Mouse (Mus musculus) hindbrain, embryonic 14.5 days (tissue): ENCODE results near the gene Gpr61. TPM values are rescaled to one million over a fixed set of nuclear protein-coding genes. Genes with fewer than 3 reads are reported as not detected.

Experiments
- ATAC-seq: fragments of 200-750 bp; cut with Nextera tagmentation; 2 replicates; pipeline ENCODE4 v1.8.0; 2017; ENCODE audit warnings: moderate number of reproducible peaks, mild to moderate bottlenecking, moderate TSS enrichment, moderate library complexity; ENCODE audit not compliant: low FRiP score
- DNase-seq: peaks from one replicate; pipeline ENCODE4 v3.0.0-alpha.2; 2015; ENCODE audit warnings: low spot score
- H3K27ac ChIP-seq: fragments of 300-500 bp; sonication (generic); 2 replicates; pipeline ENCODE4 v1.5.1; 2014; ENCODE audit warnings: mild to moderate bottlenecking, moderate library complexity
- H3K27me3 ChIP-seq: fragments of 300-500 bp; sonication (generic); 2 replicates; pipeline ENCODE4 v1.6.1; 2014; ENCODE audit warnings: mild to moderate bottlenecking, low read length, mixed read lengths; ENCODE audit not compliant: control insufficient read depth, insufficient read depth
- H3K36me3 ChIP-seq: fragments of 300-500 bp; sonication (generic); replicated peaks from 2 replicates; pipeline ENCODE4 v1.6.1; 2014; ENCODE audit not compliant: control insufficient read depth, insufficient read depth
- H3K4me1 ChIP-seq: fragments of 300-500 bp; sonication (generic); replicated peaks from 2 replicates; pipeline ENCODE4 v1.6.1; 2014; ENCODE audit warnings: antibody characterized with exemption, low read length, mixed read lengths; ENCODE audit not compliant: control insufficient read depth, insufficient read depth
- H3K4me2 ChIP-seq: fragments of 300-500 bp; sonication (generic); replicated peaks from 2 replicates; pipeline ENCODE4 v1.6.1; 2014; ENCODE audit warnings: mild to moderate bottlenecking, moderate library complexity
- H3K4me3 ChIP-seq: fragments of 300-500 bp; sonication (generic); replicated peaks from 2 replicates; pipeline ENCODE4 v1.5.1; 2014; ENCODE audit warnings: mild to moderate bottlenecking, low read length
- H3K9ac ChIP-seq: fragments of 300-500 bp; sonication (generic); 2 replicates; pipeline ENCODE4 v1.6.1; 2014
- H3K9me3 ChIP-seq: fragments of 300-500 bp; sonication (generic); 2 replicates; pipeline ENCODE4 v1.6.1; 2016; ENCODE audit warnings: low read length; ENCODE audit not compliant: control insufficient read depth
- WGBS: fragments of 180-500 bp; shearing (Covaris S2); extraction: QIAGEN DNeasy Blood & Tissue Kit; methylation state at CpG from one replicate; pipeline ENCODE4 v1.1.7; 2014; 5-methylcytosine and 5-hydroxymethylcytosine counted together
- polyA plus RNA-seq: library from polyadenylated mRNA; unstranded; fragments of >200 nt; fragmentation: Nextera tagmentation; extraction: Ambion mirVana; gene quantifications from 2 replicates; pipeline ENCODE4 v1.2.1, GENCODE M21; 2014

Gene Gpr61
- polyA plus RNA-seq, result 3.6 and 3.9 TPM in 2 replicates

DNA sequence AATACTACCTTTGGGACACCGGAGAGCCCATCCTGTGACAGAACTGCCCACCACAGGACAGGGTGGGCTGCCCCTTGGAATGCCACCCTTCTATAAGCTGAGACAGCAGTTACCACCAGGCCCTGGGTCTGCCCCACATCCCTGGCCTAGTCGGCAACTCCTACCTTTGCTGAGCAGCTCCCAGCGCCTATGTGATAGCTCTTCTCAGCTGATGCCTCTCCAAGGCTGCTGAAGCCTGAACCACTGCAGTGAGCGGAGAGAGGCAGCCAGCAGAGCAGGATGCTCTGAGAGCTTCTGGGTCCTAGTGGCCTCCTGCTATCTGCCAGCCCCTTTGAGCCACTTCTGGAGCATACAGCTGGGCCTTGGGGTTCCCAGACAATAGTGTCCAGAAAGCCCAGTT lies at the start of gene Gpr61:
Gene Gpr61, minus strand, starts transcription at position 227 of the 400 bp plus-strand sequence.
- peak within 1 kb of the TSS; percentile 30 for H3K4me3 ChIP-seq
- WGBS, result 37% methylated on average over 4 of the region's 4 CpGs
- peaks cover 10% of the 10 kb centered on the region; the same call in 1 of the 2 replicates for H3K4me1 ChIP-seq
- ATAC-seq, result no peak
- no peaks in the 10 kb centered on the region for H3K36me3 ChIP-seq
- H3K9ac ChIP-seq, result peak within 1 kb of the TSS; percentile 64
- H3K9me3 ChIP-seq, result no peaks in the 10 kb centered on the region
- peak within 1 kb of the TSS; percentile 44; the same call in 1 of the 2 replicates for H3K27ac ChIP-seq
- no peaks in the 10 kb centered on the region for H3K27me3 ChIP-seq
- H3K4me2 ChIP-seq, result peak within 1 kb of the TSS; percentile 49
- no peak for DNase-seq

DNA sequence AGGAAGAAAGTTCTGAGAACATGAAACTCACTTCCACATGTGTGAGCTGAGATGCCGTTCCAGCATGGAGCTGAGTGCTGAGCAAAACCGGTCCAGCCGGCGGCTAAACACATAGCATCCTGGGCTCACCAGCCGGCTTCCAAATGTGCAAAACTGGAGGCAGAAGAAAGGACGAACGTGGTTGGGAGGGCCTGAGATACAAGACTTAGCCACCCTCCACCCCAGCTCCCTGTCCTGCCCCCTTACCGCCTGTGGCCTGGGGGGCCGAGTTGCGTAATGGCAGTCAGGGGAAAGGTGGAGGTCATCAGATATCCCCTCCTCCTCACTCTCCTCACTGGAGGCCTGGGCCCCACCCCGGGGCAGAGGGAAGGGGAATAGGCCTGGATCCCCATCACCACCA lies 49.8 kb upstream of the Gpr61 start:
- peaks cover 24% of the 10 kb centered on the region for H3K4me1 ChIP-seq
- 86% methylated on average over 11 of the region's 11 CpGs for WGBS
- no peak overlapping the region for H3K4me2 ChIP-seq
- H3K4me3 ChIP-seq, result no peak overlapping the region
- H3K9ac ChIP-seq, result no peak overlapping the region
- no peak overlapping the region for H3K27ac ChIP-seq
- DNase-seq (no peak), ATAC-seq (no peak)
- H3K36me3 ChIP-seq, result peaks cover 66% of the 10 kb centered on the region
- no peaks in the 10 kb centered on the region for H3K27me3 ChIP-seq
- no peaks in the 10 kb centered on the region for H3K9me3 ChIP-seq

DNA sequence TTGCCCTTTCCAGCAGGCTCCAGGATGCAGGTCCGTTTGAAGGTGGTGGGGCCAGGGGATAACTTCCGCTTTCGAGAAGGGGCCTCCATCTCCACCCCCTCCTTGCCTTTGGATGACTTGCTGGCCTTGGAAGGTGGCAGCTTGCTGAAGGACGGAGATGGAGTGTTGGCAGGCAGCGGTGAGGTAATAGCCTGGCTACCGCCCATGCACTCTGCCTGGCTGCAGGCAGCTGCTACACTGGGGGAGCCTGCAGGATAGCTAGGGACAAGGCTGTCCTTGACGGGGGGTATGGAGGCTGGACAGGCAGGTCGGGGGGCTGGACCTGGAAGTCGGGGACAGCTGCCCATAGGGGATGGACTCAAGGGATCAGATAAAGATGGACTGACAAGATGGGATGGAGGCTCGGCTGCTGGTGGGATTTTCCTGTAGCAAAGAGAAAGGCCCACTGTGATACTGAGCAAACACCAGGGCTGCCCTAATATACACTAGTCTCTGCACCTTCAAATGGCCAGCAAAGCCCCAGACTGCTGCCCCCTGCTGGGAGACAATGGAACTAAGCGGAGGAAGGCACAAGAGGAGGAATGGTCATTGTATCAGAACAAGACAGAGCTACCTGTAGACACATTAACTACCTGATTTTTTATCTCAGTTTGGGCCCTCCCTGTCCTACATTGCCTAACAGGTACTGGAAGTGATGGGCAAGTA lies 49.1 kb upstream of the Gpr61 start:
- Histone ChIP-seq H3K36me3 (peaks cover 73% of the 10 kb centered on the region), H3K9ac (no peak overlapping the region), H3K9me3 (no peaks in the 10 kb centered on the region), H3K4me2 (no peak overlapping the region), H3K4me3 (no peak overlapping the region), H3K27me3 (no peaks in the 10 kb centered on the region), H3K27ac (no peak overlapping the region), H3K4me1 (peaks cover 17% of the 10 kb centered on the region)
- WGBS, result 85% methylated on average over 11 of the region's 11 CpGs
- DNase-seq, result peak; percentile 77
- ATAC-seq, result no peak

DNA sequence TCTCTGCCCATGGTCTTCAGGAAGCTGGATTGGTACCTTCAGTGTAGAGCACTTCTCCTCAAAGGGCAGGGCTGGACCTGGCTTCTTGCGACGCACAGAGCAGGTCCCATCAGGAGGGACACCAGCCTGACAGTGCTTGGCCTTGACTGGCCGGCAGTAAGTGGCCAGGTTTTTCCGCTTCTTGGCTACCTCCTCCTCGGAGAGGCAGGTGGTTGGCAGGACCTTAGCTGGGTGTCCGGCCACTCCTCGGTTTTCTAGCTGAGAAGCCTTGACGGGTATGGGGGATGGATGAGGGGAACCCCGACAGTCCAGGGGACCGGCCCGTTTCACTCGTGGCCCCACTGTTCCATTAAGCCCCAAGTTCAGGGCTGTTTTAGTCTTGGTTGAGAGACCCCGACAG lies 48.5 kb upstream of the Gpr61 start:
- no peaks in the 10 kb centered on the region for H3K9me3 ChIP-seq
- H3K27me3 ChIP-seq, result no peaks in the 10 kb centered on the region
- H3K4me3 ChIP-seq, result no peak overlapping the region
- no peak overlapping the region for H3K9ac ChIP-seq
- WGBS, result 95% methylated on average over 13 of the region's 13 CpGs
- no peak overlapping the region for H3K4me2 ChIP-seq
- H3K4me1 ChIP-seq, result peaks cover 11% of the 10 kb centered on the region
- peaks cover 72% of the 10 kb centered on the region for H3K36me3 ChIP-seq
- DNase-seq (no peak), ATAC-seq (no peak)
- H3K27ac ChIP-seq, result no peak overlapping the region

DNA sequence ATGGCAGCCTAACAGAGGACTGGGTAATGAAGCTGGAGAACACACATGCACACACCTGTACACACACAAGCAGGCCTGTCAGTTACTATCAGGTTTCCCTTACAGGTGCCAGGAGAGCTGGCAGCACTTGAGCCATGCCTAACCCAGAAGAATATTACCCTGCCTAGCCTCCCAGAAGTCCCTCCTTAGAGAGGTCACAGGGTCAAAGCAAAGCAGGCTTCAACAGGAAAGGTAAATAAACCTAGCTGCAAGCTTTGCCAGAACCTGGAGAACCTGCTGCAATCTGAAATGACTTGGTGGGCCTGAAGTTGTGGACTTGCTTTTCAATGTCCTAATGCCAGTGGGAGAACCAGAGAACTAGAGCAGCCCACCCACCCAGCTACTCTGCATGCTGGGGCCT lies 47.8 kb upstream of the Gpr61 start:
- Histone ChIP-seq H3K4me3 (no peak overlapping the region), H3K27me3 (no peaks in the 10 kb centered on the region), H3K4me1 (peaks cover 9% of the 10 kb centered on the region), H3K4me2 (no peak overlapping the region), H3K9ac (no peak overlapping the region), H3K36me3 (peaks cover 65% of the 10 kb centered on the region), H3K9me3 (no peaks in the 10 kb centered on the region), H3K27ac (no peak overlapping the region)
- DNase-seq (no peak), ATAC-seq (no peak)

DNA sequence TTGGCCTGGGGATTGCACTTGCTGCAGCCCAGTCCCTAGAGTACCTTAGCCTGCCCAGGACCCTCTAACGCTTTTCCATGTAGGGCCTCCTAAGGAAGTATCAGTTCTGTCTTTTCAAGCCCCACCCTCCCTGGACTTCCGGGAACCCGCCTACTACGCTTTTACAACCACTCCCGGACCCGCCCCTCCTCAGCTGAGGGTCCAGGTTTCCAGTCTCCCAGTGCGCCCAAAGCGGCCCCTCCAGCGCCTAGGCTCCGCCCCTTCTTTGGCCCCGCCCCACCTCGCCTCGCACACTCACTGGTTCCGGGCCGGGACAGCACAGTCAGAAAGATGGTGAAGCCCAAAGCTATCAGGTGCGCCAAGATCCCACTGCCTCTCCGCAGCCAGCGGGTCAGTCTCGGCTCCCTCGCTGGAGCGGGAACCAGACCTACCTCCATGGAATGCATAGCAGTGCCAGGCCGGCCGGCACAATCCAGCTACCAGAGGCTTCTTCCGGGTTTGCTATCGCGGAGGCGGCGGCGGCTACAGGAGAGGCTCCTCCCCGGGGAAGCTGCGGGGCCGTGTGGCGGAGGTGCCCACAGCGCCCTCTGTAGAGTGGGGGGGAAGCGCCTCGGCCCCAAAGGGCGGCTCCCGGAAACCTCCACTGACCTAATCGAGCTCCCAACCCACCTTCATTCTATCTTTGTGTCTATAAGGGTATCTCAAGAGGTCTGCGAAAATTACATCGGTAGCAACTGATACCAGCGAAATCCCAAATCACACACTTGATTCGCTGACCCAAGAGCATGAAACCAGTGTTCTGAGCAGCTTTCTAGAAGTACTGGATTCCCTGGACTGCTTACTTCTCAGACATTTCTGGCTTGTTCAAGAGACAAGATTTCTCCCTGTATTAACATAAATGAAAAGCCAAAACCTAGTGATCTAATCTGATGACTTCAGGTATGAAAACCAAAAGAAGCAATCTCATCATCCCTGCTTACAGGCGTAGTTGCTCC lies 45.9 kb upstream of the Gpr61 start, which contains the start of gene Cyb561d1:
Gene Cyb561d1, minus strand, starts transcription at position 884 of the 995 bp plus-strand sequence.
- Histone ChIP-seq H3K36me3 (peaks cover 46% of the 10 kb centered on the region), H3K27ac (peak within 1 kb of the TSS; percentile 77), H3K4me1 (peaks cover 28% of the 10 kb centered on the region), H3K9me3 (no peaks in the 10 kb centered on the region), H3K27me3 (no peaks in the 10 kb centered on the region), H3K4me3 (peak within 1 kb of the TSS; percentile 45), H3K4me2 (peak within 1 kb of the TSS; percentile 60), H3K9ac (peak within 1 kb of the TSS; percentile 65)
- 3% methylated on average over 44 of the region's 44 CpGs for WGBS
- DNase-seq (peak; percentile 75), ATAC-seq (peak; percentile 84)

DNA sequence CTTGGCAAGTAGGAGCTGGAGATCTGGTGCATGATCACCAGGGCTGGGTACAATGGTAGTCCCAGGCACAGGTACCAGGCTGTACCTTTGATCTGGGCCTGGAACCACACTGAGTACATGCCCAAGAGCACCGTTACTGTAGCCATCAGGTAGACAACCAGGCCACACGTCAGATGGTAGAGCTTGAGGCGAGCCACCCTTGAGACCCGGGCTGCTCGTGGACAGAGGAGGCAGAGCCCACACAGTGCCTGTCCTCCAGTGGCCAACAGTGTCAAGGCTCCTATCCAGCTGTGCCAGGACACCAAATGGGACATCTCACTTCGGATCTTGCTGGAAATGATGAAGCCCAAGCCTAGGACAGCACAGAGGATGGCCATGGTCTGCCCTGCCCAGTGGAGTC lies 44.5 kb upstream of the Gpr61 start:
- ATAC-seq (no peak), DNase-seq (no peak)
- WGBS, result 92% methylated on average over 6 of the region's 6 CpGs
- Histone ChIP-seq H3K9ac (no peak overlapping the region), H3K36me3 (peaks cover 32% of the 10 kb centered on the region), H3K9me3 (no peaks in the 10 kb centered on the region), H3K27me3 (no peaks in the 10 kb centered on the region), H3K4me3 (no peak overlapping the region), H3K4me2 (no peak overlapping the region), H3K4me1 (peaks cover 32% of the 10 kb centered on the region), H3K27ac (no peak overlapping the region)

DNA sequence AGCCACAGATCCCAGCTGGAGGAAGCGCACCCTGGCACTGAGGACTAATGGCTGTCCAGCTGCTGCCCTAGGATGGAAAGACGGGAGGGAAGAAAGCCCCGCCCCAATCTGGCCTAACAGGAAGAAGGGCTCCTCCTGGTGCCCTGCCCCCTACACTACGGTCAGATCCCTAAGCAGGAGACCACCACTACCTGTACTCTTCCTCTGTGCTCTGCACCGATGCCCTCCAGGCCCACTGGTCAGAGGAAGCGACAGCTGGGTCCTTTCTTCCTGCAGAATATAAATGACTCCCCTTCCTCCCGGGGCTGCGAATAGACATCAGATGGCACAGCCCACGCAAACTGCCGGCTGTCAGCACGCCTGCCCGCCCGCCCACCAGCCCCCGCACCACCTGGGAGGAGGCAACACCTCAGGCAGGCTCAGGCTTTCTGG lies 42.4 kb upstream of the Gpr61 start:
- H3K4me2 ChIP-seq, result peak overlapping the region; percentile 35
- peak; percentile 42 for ATAC-seq
- H3K27ac ChIP-seq, result peak overlapping the region; percentile 83
- peaks cover 12% of the 10 kb centered on the region for H3K36me3 ChIP-seq
- H3K4me1 ChIP-seq, result peaks cover 35% of the 10 kb centered on the region
- no peak overlapping the region for H3K4me3 ChIP-seq
- DNase-seq, result peak; percentile 44
- no peaks in the 10 kb centered on the region for H3K27me3 ChIP-seq
- WGBS, result 17% methylated on average over 14 of the region's 14 CpGs
- H3K9ac ChIP-seq, result peak overlapping the region; percentile 44
- H3K9me3 ChIP-seq, result no peaks in the 10 kb centered on the region
